Mouse (Mus musculus) embryonic facial prominence, embryonic 14.5 days (tissue): ENCODE results near the gene Dpp10. TPM values are rescaled to one million over a fixed set of nuclear protein-coding genes. Genes with fewer than 3 reads are reported as not detected.

Experiments
- ATAC-seq: fragments of 200-750 bp; cut with Nextera tagmentation; 2 replicates; pipeline ENCODE4 v1.8.0; 2017; ENCODE audit warnings: low read depth, moderate number of reproducible peaks, moderate TSS enrichment
- DNase-seq: peaks from one replicate; pipeline ENCODE4 v3.0.0-alpha.2; 2015; ENCODE audit warnings: low spot score
- H3K27ac ChIP-seq: fragments of 300-500 bp; sonication (generic); replicated peaks from 2 replicates; pipeline ENCODE4 v1.5.1; 2014; ENCODE audit warnings: low read depth, mild to moderate bottlenecking, low read length, moderate library complexity
- H3K27me3 ChIP-seq: fragments of 300-500 bp; sonication (generic); replicated peaks from 2 replicates; pipeline ENCODE4 v1.6.1; 2014; ENCODE audit warnings: low read length; ENCODE audit not compliant: control insufficient read depth, insufficient read depth
- H3K36me3 ChIP-seq: fragments of 300-500 bp; sonication (generic); 2 replicates; pipeline ENCODE4 v1.6.1; 2014; ENCODE audit warnings: low read length, mixed read lengths; ENCODE audit not compliant: control insufficient read depth, insufficient read depth
- H3K4me1 ChIP-seq: fragments of 300-500 bp; sonication (generic); 2 replicates; pipeline ENCODE4 v1.6.1; 2014; ENCODE audit warnings: antibody characterized with exemption, low read length; ENCODE audit not compliant: control insufficient read depth, insufficient read depth
- H3K4me2 ChIP-seq: fragments of 300-500 bp; sonication (generic); 2 replicates; pipeline ENCODE4 v1.6.1; 2014; ENCODE audit warnings: low read depth, mild to moderate bottlenecking, low read length, moderate library complexity, mixed read lengths
- H3K4me3 ChIP-seq: fragments of 300-500 bp; sonication (generic); 2 replicates; pipeline ENCODE4 v1.5.1; 2014; ENCODE audit warnings: low read depth, mild to moderate bottlenecking, low read length
- H3K9ac ChIP-seq: fragments of 300-500 bp; sonication (generic); 2 replicates; pipeline ENCODE4 v1.6.1; 2014; ENCODE audit warnings: low read depth, mild to moderate bottlenecking, low read length, moderate library complexity, mixed read lengths
- H3K9me3 ChIP-seq: fragments of 300-500 bp; sonication (generic); 2 replicates; pipeline ENCODE4 v1.6.1; 2016; ENCODE audit warnings: low read length; ENCODE audit not compliant: control insufficient read depth
- WGBS: fragments of 180-500 bp; shearing (Covaris S2); extraction: QIAGEN DNeasy Blood & Tissue Kit; methylation state at CpG from one replicate; pipeline ENCODE4 v1.1.7; 2014; 5-methylcytosine and 5-hydroxymethylcytosine counted together
- polyA plus RNA-seq: library from polyadenylated mRNA; unstranded; fragments of >200 nt; fragmentation: Nextera tagmentation; extraction: Ambion mirVana; gene quantifications from 2 replicates; pipeline ENCODE4 v1.2.1, GENCODE M21; 2014

Dpp10 gene
- polyA plus RNA-seq, 1 experiment from 2014 or later, result 0.90 TPM

GRCm38 (mm10) chr1:123337877-123338276 lies 707.5 kb downstream of the Dpp10 start:
- Histone ChIP-seq H3K4me3 (no peak overlapping the region), H3K9me3 (peaks cover 7% of the 10 kb centered on the region; the same call in 1 of the 2 replicates), H3K4me2 (no peak overlapping the region), H3K36me3 (no peaks in the 10 kb centered on the region), H3K27ac (no peak overlapping the region), H3K9ac (no peak overlapping the region), H3K27me3 (no peaks in the 10 kb centered on the region), H3K4me1 (no peaks in the 10 kb centered on the region)
- 65% methylated on average over 1 of the region's 1 CpGs for WGBS
- DNase-seq (no peak), ATAC-seq (no peak)

GRCm38 (mm10) chr1:123316886-123317285 lies 728.5 kb downstream of the Dpp10 start:
- Histone ChIP-seq H3K36me3 (no peaks in the 10 kb centered on the region), H3K4me2 (no peak overlapping the region), H3K27ac (no peak overlapping the region), H3K4me1 (no peaks in the 10 kb centered on the region), H3K27me3 (no peaks in the 10 kb centered on the region), H3K9me3 (no peaks in the 10 kb centered on the region), H3K4me3 (no peak overlapping the region), H3K9ac (no peak overlapping the region)
- WGBS, result 80% methylated on average over 2 of the region's 2 CpGs
- ATAC-seq (no peak), DNase-seq (no peak)
